21 mouse cellular contexts compared by ENCODE assay signal in genomic region chr15:82208307-82208706, GRCm38 (mm10). TPM values are rescaled to one million over a fixed set of nuclear protein-coding genes. Genes with fewer than 3 reads are reported as not detected.
"Had no signal": no experiment of that assay in that cellular context is flagged by ENCODE, and none has a peak within 500 bp of the region (broad histone marks: within the 10 kb centered on the region; RNA-seq: fewer than 3 reads in every experiment).

No protein-coding gene starts in this region.

- DNase-seq: lung, adult 18-20 months; lung, postnatal 10 days; lung, postnatal 4 days; right cerebral cortex, adult 18-20 months; right cerebral cortex, postnatal 25 days; right cerebral cortex, postnatal 4 days; spleen, adult 18-20 months; thymus, adult 18-20 months; thymus, postnatal 14 days; thymus, postnatal 4 days had no signal

- H3K27ac ChIP-seq: midbrain, embryonic 10.5 days; midbrain, embryonic 12.5 days; neural tube, embryonic 12.5 days had no signal

- H3K9ac ChIP-seq: lung, embryonic 14.5 days; midbrain, embryonic 12.5 days; neural tube, embryonic 12.5 days had no signal

- H3K9me3 ChIP-seq: midbrain, embryonic 10.5 days; midbrain, embryonic 12.5 days; neural tube, embryonic 12.5 days had no signal

- ATAC-seq: midbrain, embryonic 16.5 days had no signal

- H3K4me2 ChIP-seq: lung, embryonic 14.5 days; midbrain, embryonic 12.5 days; neural tube, embryonic 12.5 days had no signal

- H3K4me3 ChIP-seq: midbrain, embryonic 12.5 days; neural tube, embryonic 12.5 days had no signal

RNA-seq across cellular contexts. Expression of gene Shisa8, which starts 4.3 kb away (rescaled TPM):
- polyA plus RNA-seq: stomach, embryonic 16.5 days had no signal

RNA-seq across cellular contexts. Expression of gene Tnfrsf13c, which starts 15.9 kb away (rescaled TPM):
- polyA plus RNA-seq: lung, embryonic 14.5 days; lung, embryonic 16.5 days; midbrain, embryonic 12.5 days; midbrain, embryonic 14.5 days; stomach, embryonic 14.5 days had no signal

RNA-seq across cellular contexts. Expression of gene 1500009C09Rik, which starts 43.9 kb away (rescaled TPM):
- polyA plus RNA-seq: liver, embryonic 16.5 days; lung, embryonic 14.5 days; lung, embryonic 16.5 days; stomach, embryonic 14.5 days; stomach, embryonic 16.5 days; thymus, postnatal 0 days had no signal
